Mouse (Mus musculus): ENCODE measurements around the gene Trank1.
A peak's percentile ranks its signal among the peaks of the same experiment; 100 is the strongest.

DNA sequence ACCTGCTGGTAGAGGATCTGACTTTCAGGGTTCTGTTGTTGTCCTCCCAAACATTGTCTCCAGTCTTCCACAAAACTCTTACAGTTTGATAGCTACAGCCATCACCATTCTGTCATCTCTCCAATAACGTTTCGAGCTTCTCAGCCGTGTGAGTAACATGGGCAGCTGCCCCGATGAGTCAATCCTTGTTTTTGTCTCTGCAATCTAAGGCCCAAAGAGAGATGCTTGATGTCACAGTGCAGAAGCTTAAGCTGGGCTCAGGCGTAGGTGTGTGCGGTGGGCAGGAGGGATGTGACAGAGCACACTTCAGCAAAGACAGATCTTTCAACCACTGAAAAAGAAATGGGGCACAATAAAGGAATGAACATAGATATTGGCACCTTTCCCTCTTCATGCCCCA lies 7.5 kb upstream of the Trank1 start:
- TF ChIP-seq CTCF (IDR thresholded peaks at IDR 0.05; ENCODE audit: control insufficient read depth, insufficient read depth, insufficient read length) = no peak
- TF ChIP-seq MYOD1 (IDR thresholded peaks at IDR 0.05; ENCODE audit: control insufficient read depth, insufficient read length, low read depth) = peak; percentile 52
- TF ChIP-seq MAX (IDR thresholded peaks at IDR 0.05) = no peak
